Mouse (Mus musculus): ENCODE measurements around the gene Gm12216. TPM values are rescaled to one million over a fixed set of nuclear protein-coding genes. Genes with fewer than 3 reads are reported as not detected.
"Not testable (repeated sequence)": the region's sequence is repeated elsewhere in the genome, so short reads cannot be mapped to it uniquely, and the experiment has no call there.

Gm12216 gene
- polyA plus RNA-seq (2016; fragmentation: Nextera tagmentation; extraction: Ambion mirVana), result 0.50 TPM in 1 of 2 replicates, not detected in the other

DNA sequence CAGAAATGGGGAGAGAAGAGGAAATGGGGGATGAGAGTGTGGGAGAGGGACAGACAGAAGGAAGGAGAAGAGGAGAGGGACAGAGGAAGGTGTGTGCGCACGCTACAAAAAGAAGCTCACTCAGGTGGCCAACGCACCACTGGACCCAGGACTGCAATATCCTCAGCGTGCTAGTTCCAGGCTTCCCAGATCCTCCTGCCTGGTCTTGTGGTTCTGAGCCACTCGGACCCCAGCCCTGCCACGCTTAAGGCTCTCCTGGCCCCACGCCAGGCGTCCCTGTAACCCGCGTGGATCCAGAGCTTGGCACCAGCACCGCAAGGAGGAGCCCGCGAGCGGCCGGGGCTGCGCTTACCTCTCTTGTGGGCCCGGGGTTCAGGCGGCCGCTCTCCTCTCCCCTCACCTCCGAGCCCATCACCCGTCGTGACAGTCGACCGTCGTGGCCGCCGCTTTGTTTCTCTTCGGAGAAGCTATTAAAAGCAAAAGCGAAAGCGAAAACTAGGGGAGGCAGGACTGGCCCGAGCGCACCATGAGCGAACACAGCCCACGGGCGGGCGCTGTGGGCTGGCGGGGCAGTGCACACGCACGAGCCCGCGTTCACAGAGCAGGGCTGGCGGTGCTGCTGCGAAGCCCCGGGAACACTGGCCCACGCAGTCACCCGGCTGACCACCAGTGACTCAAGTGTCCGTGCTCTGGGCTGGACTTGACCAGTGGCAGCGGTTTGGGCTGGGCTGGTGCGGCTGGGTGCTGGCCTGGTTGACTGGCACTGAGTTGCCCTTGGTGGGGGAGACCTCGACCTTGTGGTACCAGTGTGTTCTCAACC, at the start of gene Gm12216:
Gm12216 (minus strand) TSS at position 496 of the 820 bp plus-strand sequence.
- WGBS, result 17% methylated on average over 42 of the region's 50 CpGs
- Histone ChIP-seq H3K4me2 (replicated peaks) (peak within 1 kb of the TSS; percentile 69), H3K9ac (peak within 1 kb of the TSS; percentile 62), H3K4me3 (peak within 1 kb of the TSS; percentile 45)
- not testable (repeated sequence) for H3K9me3 ChIP-seq (replicated peaks); H3K4me1 ChIP-seq; H3K27me3 ChIP-seq; H3K36me3 ChIP-seq; ATAC-seq (ENCODE audit: low FRiP score); H3K27ac ChIP-seq

DNA sequence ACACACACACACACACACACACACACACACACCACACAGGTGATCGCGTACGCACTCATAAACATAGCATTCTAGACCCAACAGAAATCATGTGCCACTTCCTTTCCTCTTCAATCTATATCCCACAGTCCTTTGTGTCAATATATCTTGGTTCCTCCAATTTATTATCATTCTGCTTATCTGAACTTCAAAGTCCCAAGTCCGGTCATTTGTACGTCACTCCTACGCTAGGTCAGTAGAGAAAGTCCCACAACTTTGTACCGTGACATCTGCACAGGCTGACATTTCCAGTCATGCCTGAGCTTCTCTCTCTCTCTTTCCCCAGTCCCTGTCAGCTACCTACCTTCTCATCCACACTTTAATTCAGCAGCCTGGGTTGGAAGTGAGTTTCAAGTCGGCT, 49.6 kb upstream of the Gm12216 start:
- H3K9me3 ChIP-seq (replicated peaks), result no peaks in the 10 kb centered on the region
- no peak overlapping the region for H3K4me3 ChIP-seq
- ATAC-seq (ENCODE audit: low FRiP score), result no peak
- H3K4me2 ChIP-seq (replicated peaks), result no peak overlapping the region
- no peaks in the 10 kb centered on the region for H3K36me3 ChIP-seq
- H3K9ac ChIP-seq, result no peak overlapping the region
- 0 out of 2 replicates have a peak, but pooled peaks cover 5% of the 10 kb centered on the region for H3K4me1 ChIP-seq
- H3K27ac ChIP-seq, result no peak overlapping the region
- no peaks in the 10 kb centered on the region for H3K27me3 ChIP-seq
- WGBS, result 93% methylated on average over 8 of the region's 8 CpGs

DNA sequence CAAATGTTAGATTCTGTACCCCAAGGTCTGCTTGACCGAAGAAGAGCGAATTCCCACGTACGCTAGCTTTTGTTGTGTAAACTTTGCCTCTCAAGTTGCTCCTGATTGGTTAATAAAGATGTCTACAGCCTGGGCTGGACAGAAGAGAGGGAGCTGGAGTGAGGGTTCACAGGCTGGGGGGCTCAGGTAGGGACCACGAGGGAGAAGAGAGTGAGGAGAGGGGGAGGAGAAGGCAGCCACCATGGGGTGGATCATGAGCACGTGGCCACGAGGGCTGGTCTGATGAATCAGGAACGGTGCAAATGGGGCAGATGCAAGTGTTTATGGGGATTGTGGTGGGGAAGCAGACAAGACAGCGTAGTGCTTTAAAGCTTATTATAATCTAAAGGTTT, 45.5 kb upstream of the Gm12216 start:
- no peak overlapping the region for H3K4me2 ChIP-seq (replicated peaks)
- 75% methylated on average over 9 of the region's 9 CpGs for WGBS
- H3K36me3 ChIP-seq, result no peaks in the 10 kb centered on the region
- H3K27ac ChIP-seq, result no peak overlapping the region
- ATAC-seq (ENCODE audit: low FRiP score), result no peak
- H3K4me3 ChIP-seq, result no peak overlapping the region
- H3K9me3 ChIP-seq (replicated peaks), result no peaks in the 10 kb centered on the region
- H3K27me3 ChIP-seq, result no peaks in the 10 kb centered on the region
- no peak overlapping the region for H3K9ac ChIP-seq
- H3K4me1 ChIP-seq, result 0 out of 2 replicates have a peak, but pooled peaks cover 5% of the 10 kb centered on the region

DNA sequence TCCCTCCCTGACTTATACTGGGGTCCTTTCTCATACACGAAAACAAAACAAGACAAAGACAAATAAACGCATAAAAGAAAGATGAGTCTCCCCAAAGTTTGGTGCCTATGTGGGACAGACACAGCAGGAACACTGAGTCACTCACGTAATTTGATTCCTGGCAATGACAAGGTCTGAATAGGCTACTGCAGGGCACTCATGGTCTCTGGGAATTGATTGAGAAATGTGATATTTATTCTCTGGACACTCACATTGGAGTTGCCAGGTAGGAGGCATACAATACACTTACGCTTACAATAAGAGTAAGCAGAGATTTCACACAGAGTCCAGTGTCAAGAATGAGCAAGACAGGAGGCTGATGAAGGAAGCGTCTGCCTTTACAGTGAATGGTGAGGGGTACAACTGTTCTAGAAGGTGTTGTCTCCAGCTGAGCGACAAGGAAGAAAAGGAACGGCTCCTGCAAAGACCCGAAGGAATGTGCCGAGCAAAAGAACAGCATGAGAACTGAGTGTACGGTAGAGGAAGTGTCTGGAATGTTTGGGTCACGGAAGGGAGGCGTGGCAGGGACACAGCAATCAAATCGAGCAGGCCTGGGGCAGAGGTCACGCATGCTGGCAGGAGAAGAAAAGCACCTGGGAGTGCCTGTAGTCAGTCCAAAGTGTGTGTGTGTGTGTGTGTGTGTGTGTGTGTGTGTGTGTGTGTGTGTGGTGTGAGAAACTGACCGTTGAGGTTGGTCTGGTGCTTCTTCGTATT, 44.9 kb upstream of the Gm12216 start:
- H3K27ac ChIP-seq, result no peak overlapping the region
- 38% methylated on average over 16 of the region's 16 CpGs for WGBS
- H3K27me3 ChIP-seq, result no peaks in the 10 kb centered on the region

DNA sequence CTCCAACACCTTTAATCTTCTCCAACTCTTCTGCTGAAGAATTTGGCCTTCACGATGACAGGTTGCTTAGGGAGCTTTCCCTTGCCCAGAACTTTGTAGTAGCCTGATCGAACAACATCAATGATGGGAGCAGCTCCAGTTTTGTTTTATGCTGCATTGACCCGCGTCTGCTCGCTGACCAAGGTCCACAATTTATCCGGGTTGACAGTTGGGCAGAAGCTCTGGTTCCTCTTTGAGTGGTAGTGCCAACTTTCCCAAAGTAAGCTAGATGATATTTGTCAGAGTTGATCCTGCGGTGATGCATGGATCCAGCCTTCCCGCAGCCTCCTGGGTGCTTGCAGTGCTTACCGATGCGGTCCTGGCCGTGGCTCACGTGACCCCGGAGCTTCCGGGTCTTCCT, 43.7 kb upstream of the Gm12216 start:
- H3K9me3 ChIP-seq (replicated peaks), result no peaks in the 10 kb centered on the region
- no peak overlapping the region for H3K27ac ChIP-seq
- ATAC-seq (ENCODE audit: low FRiP score), result no peak
- H3K36me3 ChIP-seq, result no peaks in the 10 kb centered on the region
- H3K9ac ChIP-seq, result no peak overlapping the region
- H3K4me2 ChIP-seq (replicated peaks), result no peak overlapping the region
- 0 out of 2 replicates have a peak, but pooled peaks cover 5% of the 10 kb centered on the region for H3K4me1 ChIP-seq
- 91% methylated on average over 14 of the region's 14 CpGs for WGBS
- H3K4me3 ChIP-seq, result no peak overlapping the region
- H3K27me3 ChIP-seq, result no peaks in the 10 kb centered on the region

More for the DNA sequence above, 44.9 kb upstream of the Gm12216 start:
- no peaks in the 10 kb centered on the region for H3K36me3 ChIP-seq
- H3K9ac ChIP-seq, result no peak overlapping the region
- H3K4me2 ChIP-seq (replicated peaks), result no peak overlapping the region
- ATAC-seq (ENCODE audit: low FRiP score), result no peak
- H3K4me1 ChIP-seq, result 0 out of 2 replicates have a peak, but pooled peaks cover 5% of the 10 kb centered on the region
- no peak overlapping the region for H3K4me3 ChIP-seq
- H3K9me3 ChIP-seq (replicated peaks), result no peaks in the 10 kb centered on the region

DNA sequence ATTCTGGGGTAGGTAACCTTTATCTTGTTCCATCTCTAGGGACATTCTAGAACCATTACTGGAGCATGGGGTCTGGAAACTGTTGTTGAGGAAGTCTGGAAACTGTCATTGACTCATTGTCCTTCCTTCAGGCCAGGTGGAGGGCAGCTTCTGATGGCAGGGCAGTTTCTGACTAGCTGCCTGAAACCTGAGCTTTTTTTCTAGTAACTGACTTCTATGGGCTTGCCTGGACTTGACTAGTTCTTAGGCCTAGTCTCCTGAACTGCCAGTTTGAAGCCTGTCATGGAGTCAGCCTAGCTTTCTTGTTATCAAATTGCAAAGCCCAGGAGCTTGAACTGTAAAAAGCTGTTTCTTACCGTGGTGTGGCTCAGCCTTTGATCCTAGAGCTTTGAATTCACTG, 41.9 kb upstream of the Gm12216 start:
- no peak overlapping the region for H3K4me2 ChIP-seq (replicated peaks)
- H3K4me3 ChIP-seq, result no peak overlapping the region
- H3K36me3 ChIP-seq, result no peaks in the 10 kb centered on the region
- 79% methylated on average over 1 of the region's 1 CpGs for WGBS
- 0 out of 2 replicates have a peak, but pooled peaks cover 5% of the 10 kb centered on the region for H3K4me1 ChIP-seq
- H3K27ac ChIP-seq, result no peak overlapping the region
- no peak for ATAC-seq (ENCODE audit: low FRiP score)
- H3K27me3 ChIP-seq, result no peaks in the 10 kb centered on the region
- H3K9me3 ChIP-seq (replicated peaks), result no peaks in the 10 kb centered on the region
- no peak overlapping the region for H3K9ac ChIP-seq

DNA sequence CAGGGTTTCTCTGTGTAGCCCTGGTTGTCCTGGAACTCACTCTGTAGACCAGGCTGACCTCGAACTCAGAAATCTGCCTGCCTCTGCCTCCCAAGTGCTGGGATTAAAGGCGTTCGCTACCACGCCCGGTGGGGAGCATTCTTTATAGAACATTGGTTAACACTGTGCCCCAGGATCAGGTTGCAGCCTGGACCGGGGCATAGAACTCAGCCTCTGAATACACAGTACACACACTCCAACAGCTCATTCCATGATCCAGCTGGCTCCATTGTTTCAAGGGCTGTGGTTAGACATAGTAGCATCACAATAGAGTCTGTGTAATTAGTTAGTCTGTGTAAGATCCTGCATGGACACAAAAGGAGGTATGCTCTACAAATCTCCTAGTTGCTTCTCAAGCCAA, 40.9 kb upstream of the Gm12216 start:
- Histone ChIP-seq H3K9ac (no peak overlapping the region), H3K27ac (no peak overlapping the region), H3K4me3 (no peak overlapping the region), H3K9me3 (replicated peaks) (no peaks in the 10 kb centered on the region), H3K4me1 (0 out of 2 replicates have a peak, but pooled peaks cover 5% of the 10 kb centered on the region), H3K27me3 (no peaks in the 10 kb centered on the region), H3K36me3 (no peaks in the 10 kb centered on the region), H3K4me2 (replicated peaks) (no peak overlapping the region)
- no peak for ATAC-seq (ENCODE audit: low FRiP score)
- WGBS, result 86% methylated on average over 6 of the region's 6 CpGs

DNA sequence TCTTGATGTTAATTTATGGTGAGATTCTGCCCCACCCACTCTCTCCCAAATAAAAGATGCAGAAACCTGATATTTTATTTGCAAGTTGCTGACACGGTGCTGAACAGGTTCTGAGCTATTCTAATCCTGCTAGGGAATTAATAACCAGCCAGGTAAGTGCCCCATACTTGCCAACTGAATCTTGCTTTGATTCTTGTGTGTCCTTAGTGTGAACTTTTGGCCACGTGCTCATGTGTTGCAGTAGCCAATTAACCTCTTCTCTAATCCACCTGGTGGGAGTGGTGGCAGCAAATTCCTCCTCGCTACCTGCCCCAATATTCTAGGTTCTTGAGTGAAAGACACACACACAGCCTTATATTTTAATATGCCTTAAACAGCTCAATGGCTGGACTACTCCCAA, 39.9 kb upstream of the Gm12216 start:
- no peak overlapping the region for H3K4me3 ChIP-seq
- WGBS, result 72% methylated on average over 3 of the region's 3 CpGs
- no peak for ATAC-seq (ENCODE audit: low FRiP score)
- H3K27ac ChIP-seq, result no peak overlapping the region
- no peaks in the 10 kb centered on the region for H3K36me3 ChIP-seq
- H3K9me3 ChIP-seq (replicated peaks), result no peaks in the 10 kb centered on the region
- no peak overlapping the region for H3K4me2 ChIP-seq (replicated peaks)
- no peak overlapping the region for H3K9ac ChIP-seq
- no peaks in the 10 kb centered on the region for H3K27me3 ChIP-seq
- H3K4me1 ChIP-seq, result 0 out of 2 replicates have a peak, but pooled peaks cover under 1% of the 10 kb centered on the region

DNA sequence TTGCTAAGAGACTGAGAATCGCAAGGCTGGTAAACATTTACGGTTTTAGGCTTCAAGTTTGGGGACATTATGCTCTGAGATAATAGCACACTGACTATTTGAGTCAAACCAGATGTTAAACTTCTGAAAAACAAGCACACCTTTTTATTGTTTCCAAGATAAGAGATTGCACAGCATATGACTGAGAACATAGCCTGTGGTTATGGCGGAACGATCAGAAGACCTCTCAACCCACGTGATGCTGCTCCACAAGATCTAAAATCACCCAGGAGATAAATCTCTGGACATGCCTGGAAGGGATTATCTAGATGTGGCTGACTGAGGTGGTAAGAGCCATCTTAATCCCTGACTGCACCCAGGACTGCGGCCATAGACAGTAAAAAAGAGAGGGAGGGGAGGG, 37.9 kb upstream of the Gm12216 start:
- Histone ChIP-seq H3K9ac (no peak overlapping the region), H3K27ac (no peak overlapping the region), H3K27me3 (no peaks in the 10 kb centered on the region), H3K4me2 (replicated peaks) (no peak overlapping the region), H3K9me3 (replicated peaks) (no peaks in the 10 kb centered on the region), H3K4me1 (no peaks in the 10 kb centered on the region), H3K36me3 (no peaks in the 10 kb centered on the region), H3K4me3 (no peak overlapping the region)
- no peak for ATAC-seq (ENCODE audit: low FRiP score)
- WGBS, result 83% methylated on average over 6 of the region's 6 CpGs

DNA sequence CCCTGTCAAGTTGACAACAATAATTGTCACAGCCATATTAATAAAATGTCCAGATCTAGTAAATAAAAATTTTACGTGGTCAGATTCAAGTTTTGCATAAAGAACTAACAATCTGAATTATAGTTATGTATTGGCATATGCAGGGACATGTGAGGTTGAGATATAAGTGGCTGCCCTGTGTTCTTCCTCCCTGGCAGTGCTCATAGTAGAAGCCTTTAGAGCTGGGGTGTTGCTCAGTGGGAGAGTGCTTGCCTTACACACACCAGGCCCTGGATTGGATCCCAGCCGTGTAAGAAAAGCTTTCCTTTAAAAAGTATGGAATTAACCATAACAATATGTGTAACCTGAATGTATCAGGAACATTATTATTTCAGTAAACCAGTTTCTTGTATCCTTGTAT, 34.4 kb upstream of the Gm12216 start:
- Histone ChIP-seq H3K27ac (no peak overlapping the region), H3K36me3 (no peaks in the 10 kb centered on the region), H3K4me2 (replicated peaks) (no peak overlapping the region), H3K27me3 (no peaks in the 10 kb centered on the region), H3K9me3 (replicated peaks) (no peaks in the 10 kb centered on the region), H3K9ac (no peak overlapping the region), H3K4me1 (peaks cover 12% of the 10 kb centered on the region), H3K4me3 (no peak overlapping the region)
- ATAC-seq (ENCODE audit: low FRiP score), result no peak
- WGBS, result 66% methylated on average over 2 of the region's 2 CpGs

DNA sequence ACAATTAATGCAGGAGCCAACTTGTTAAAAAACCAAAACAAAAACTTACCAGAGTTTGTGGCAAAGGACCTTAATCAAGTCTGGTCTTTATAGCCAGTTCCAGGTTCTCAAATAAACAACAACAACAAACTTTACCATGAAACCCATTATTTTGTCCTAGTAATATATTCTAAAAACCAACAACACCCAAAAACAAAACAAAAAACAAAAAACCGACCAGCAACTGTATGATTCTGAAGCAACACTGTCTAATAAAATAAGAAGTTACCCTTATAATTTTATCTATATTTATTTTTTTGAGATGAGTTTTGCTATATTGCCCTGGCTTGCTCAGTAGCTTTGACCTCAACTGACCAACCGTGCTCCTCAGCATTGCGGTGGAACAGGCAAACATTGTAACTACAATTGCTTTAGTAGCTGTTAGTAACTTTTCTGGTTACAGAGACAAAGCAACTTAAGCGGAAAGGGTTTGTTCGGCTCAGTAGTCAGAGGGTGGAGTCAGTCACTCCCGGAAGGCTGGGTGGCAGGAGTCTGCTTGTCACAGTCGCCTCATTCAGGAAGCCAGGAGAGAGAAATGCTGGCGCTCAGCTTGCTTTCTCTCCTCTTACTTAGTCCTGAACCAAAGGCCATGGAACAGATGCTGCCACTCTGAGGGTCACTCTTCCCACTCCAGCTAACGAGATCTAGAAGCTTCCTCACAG, 33.8 kb upstream of the Gm12216 start:
- no peaks in the 10 kb centered on the region for H3K27me3 ChIP-seq
- H3K36me3 ChIP-seq, result no peaks in the 10 kb centered on the region
- peaks cover 12% of the 10 kb centered on the region for H3K4me1 ChIP-seq
- H3K4me2 ChIP-seq (replicated peaks), result no peak overlapping the region
- ATAC-seq (ENCODE audit: low FRiP score), result no peak
- 45% methylated on average over 9 of the region's 9 CpGs for WGBS
- no peak overlapping the region for H3K27ac ChIP-seq
- no peak overlapping the region for H3K4me3 ChIP-seq
- H3K9ac ChIP-seq, result no peak overlapping the region
- H3K9me3 ChIP-seq (replicated peaks), result no peaks in the 10 kb centered on the region

Measured in hindbrain, embryonic 12.5 days (tissue).